In genomic region chr5:129228171-129228570, GRCm38 (mm10) we compare ENCODE assay signal across 19 mouse cellular contexts.
"Had no signal": no experiment of that assay in that cellular context is flagged by ENCODE, and none has a peak within 500 bp of the region (broad histone marks: within the 10 kb centered on the region; RNA-seq: fewer than 3 reads in every experiment).

No protein-coding gene starts in this region.

- H3K27me3 ChIP-seq: midbrain, embryonic 12.5 days; neural tube, embryonic 13.5 days; neural tube, embryonic 15.5 days had no signal

- H3K27ac ChIP-seq: midbrain, embryonic 10.5 days; midbrain, embryonic 12.5 days; neural tube, embryonic 13.5 days; neural tube, embryonic 15.5 days had no signal

- ATAC-seq: midbrain, embryonic 16.5 days had no signal

- H3K36me3 ChIP-seq: midbrain, embryonic 10.5 days; midbrain, embryonic 12.5 days; neural tube, embryonic 13.5 days; neural tube, embryonic 15.5 days had no signal

- H3K9me3 ChIP-seq: midbrain, embryonic 10.5 days; midbrain, embryonic 12.5 days; neural tube, embryonic 13.5 days; neural tube, embryonic 15.5 days had no signal

- H3K4me3 ChIP-seq: midbrain, embryonic 10.5 days; midbrain, embryonic 12.5 days; myocyte; neural tube, embryonic 13.5 days; neural tube, embryonic 15.5 days had no signal

- DNase-seq: lung, adult 18-20 months; lung, embryonic 14.5 days; lung, postnatal 10 days; lung, postnatal 4 days; midbrain, embryonic 14.5 days; retina, postnatal 1 day; right cerebral cortex, adult 18-20 months; right cerebral cortex, postnatal 25 days; right cerebral cortex, postnatal 4 days; spleen, adult 18-20 months; thymus, adult 18-20 months; thymus, postnatal 14 days; thymus, postnatal 36 days had no signal

- H3K9ac ChIP-seq: lung, embryonic 14.5 days; midbrain, embryonic 12.5 days; neural tube, embryonic 13.5 days; neural tube, embryonic 15.5 days had no signal

- H3K4me2 ChIP-seq: lung, embryonic 14.5 days; midbrain, embryonic 12.5 days; neural tube, embryonic 13.5 days; neural tube, embryonic 15.5 days had no signal
